Mouse (Mus musculus) inflammation-experienced regulatory T-cells, adult 6 months (primary cell): ENCODE data around the gene Sgk1. TPM values are rescaled to one million over a fixed set of nuclear protein-coding genes. Genes with fewer than 3 reads are reported as not detected.
A peak's percentile ranks its signal among the peaks of the same experiment; 100 is the strongest.

Experiments
- ATAC-seq: one replicate; pipeline ENCODE4 v1.8.0; 2017
- polyA plus RNA-seq, 3 experiments: library from polyadenylated mRNA; unstranded; fragments of 100-300 nt; shearing (Covaris generic); gene quantifications; one replicate each; pipeline ENCODE4 v1.2.1; 2017

Sgk1 gene
- polyA plus RNA-seq, 3 experiments from 2014 or later, result 19.5 to 98.6 (median 25.8) TPM

DNA sequence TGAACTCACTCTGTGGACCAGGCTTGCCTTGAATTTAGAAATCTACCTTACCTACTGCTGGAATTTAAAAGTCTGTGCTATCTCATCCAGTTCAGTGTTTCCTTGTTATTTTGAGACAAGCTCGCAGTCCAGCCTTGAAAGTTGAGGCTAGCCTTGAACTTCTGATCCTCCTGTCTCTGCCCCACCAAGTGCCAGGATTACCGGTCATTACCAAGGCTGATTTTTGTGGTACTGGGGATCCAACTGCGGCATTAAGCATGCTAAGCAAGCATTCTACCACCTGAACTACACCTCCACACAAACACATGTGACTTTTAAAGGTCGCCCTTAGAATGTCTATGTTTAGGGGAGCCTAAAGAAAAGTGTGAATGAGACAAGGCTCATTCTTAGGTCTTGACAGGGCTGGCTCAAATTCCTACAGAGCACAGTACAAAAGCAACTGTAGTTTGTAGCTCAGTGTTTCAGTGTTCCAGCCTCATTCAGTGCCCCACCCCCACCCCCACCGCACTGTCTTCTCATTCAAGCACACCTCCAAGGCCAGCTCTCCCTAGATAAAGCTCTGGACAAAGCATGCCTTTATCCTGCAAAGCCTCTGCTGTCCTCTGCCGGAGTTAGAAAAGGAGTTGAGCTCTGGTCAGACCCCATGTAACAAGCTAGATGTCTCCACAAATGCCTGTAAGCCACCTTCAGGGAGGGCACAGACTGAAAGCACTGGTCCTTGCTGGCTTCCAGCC, 36.2 kb downstream of the Sgk1 start:
- no peak for ATAC-seq

DNA sequence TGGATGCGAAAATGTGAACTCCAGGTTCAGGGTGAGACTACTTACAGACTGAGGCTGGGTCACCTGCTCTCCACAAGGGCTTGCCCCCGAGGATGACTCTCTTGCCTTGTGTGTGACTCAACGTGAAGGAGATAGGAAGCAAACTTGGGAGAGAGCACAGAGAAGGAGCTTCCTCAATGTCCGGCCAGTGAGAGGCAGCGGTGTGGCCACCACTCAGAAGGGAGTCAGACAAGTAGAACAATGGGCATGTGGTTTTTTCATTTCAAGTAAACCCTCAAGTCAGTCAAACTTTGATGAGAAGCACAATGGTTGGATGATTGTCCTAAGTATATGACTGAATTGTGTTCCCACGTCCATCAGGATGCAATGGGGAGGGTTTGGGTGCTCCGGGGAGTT, 36.8 kb downstream of the Sgk1 start:
- ATAC-seq, result no peak

DNA sequence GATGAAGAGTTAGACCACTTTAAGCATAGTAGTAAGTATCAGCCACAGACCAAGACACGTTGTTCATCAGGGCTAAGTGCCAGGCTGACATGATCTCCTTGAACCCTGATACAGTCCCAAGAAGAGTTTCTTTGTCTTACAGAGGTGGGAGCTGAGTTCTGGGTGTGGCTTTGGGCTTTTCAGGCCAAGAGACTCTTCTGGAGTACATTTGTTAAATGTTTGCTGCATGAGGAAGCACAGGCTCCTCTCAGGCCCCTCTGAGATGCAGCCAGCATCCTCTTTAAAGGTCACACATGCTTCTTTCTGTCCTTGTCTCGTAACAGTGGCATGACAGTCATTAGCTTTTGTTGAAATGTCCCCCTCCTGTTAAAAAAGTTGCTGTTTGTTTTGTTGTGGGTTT, 38.6 kb downstream of the Sgk1 start:
- ATAC-seq, result no peak

DNA sequence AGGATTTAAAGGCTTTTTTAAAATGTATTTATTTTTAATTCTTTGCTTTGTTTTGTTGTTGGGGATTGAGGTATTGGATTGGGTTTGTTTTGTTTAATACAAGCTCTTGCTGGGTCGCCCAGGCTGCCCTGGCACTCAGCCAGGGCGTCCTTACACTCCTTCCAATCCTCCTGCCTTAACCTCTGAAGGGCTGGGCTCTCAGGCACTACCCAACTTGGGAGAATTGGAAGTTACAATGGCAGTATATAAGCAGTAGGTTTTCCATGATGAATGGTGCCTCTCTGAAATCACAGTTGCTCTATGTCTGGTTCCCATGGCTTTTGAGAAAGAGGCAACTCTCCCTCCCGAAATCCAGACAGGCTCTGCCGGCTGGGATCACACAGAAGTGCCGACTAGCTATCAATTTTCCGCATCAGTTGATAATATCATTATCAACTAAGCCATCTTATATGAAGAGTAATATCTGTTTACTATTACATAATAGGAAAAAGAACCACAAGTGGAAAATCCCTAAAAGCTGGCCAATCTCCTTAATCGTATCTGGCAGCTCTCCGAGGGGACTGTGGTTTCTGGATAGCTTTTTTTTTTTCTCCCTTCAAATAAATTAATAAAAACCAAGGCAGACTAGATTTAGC, 40.8 kb downstream of the Sgk1 start:
- ATAC-seq, result no peak

GRCm38 (mm10) chr10:21923495-21923952, 41.5 kb downstream of the Sgk1 start:
- ATAC-seq, result no peak

DNA sequence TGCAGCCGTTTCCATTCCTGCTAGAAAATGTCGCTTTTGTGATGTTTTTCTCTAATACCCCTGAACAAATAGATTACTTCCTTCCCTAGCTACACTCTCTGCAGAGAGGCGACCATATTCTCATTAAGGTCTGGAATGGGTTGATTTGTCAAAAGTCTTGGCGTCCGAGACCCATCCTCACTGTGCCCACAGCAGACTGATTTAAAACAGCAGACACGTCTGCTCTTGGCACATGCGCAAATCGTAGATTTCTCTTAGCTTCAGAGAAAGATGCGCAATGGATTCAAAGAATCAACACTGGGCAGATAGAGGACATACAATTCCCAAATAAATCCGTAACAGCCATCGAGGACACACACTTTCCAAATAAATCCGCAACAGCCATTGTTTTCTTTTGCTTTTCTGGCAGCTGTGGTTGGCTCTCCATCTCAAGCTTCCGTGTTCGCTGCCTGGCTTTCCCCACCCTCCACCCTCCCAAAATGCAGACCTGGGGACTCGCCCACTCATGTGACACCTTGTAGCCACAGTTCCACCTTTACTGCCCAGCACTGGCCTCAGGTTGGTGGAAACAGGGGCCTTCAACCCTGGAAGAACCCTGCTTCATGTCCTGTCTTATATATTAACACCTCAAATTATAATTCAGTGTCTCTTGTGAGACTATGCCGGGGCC, 42.2 kb downstream of the Sgk1 start:
- no peak for ATAC-seq

GRCm38 (mm10) chr10:21926941-21927340, 45.0 kb downstream of the Sgk1 start:
- no peak for ATAC-seq

GRCm38 (mm10) chr10:21930781-21931380, 48.9 kb downstream of the Sgk1 start:
- no peak for ATAC-seq

DNA sequence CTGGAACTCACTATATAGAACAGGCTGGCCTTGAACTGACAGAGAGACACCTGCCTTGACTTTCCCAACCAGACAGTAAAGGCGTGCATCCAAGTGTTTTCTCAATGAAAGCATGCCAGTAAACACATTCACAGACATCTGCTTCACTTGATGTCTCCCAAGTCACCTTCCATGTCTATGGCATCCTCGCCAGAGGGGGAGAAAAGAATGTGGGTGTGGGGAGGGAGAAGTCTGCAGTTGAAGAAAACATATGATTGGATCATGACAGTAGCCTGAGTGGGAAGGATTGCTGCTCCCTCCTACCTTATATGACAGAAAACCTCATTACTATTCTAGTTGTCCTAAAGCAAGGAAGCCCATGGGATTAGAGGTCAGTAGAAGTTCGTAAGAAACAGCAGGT, 50.8 kb downstream of the Sgk1 start:
- ATAC-seq, result no peak

- ATAC-seq, result no peak
Measured at GRCm38 (mm10) chr10:21934826-21935225, 52.8 kb downstream of the Sgk1 start.

- ATAC-seq, result no peak
Measured at GRCm38 (mm10) chr10:21936513-21937221, 54.7 kb downstream of the Sgk1 start.

DNA sequence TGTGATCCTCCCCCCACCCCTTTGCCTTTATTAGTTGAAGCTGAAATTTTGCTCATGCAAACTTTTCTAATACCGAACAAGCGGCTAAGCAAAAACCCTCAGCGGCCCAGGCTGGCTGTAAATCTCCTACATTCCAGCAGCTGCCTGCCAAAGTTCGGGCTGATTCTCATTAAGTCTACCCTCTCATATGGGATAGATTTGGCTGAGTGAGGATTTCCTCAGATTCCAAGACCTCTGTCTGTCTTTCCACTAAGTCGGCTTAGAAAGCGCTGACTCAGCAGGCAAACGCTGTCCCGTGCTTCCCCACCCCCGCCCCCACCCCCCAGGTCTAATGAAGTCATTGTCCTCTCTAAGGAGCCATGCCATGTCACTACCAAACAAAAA, 55.2 kb downstream of the Sgk1 start:
- no peak for ATAC-seq

DNA sequence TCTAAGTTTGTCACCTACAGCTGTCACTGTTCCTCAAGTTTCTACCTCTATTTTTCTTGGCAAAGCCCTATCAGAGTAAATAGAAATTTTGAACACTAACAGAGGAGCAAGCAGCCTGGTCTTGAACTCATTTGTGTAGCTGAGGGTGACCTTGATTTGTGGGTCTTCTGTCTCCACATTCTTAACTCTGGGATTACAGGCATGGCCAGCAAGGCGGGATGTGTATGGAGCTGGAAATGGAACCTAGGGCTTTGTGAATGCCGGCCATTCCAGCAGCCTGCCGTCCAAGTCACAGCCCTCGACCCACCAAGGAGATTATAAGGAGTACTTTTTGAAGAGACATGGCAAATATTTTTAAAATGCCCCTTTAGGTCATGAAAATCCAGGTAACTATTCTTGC, 56.2 kb downstream of the Sgk1 start:
- ATAC-seq, result no peak

- no peak for ATAC-seq
Measured at GRCm38 (mm10) chr10:21941235-21941634, 59.3 kb downstream of the Sgk1 start.

- ATAC-seq, result no peak
Measured at GRCm38 (mm10) chr10:21943145-21943700, 61.2 kb downstream of the Sgk1 start.

DNA sequence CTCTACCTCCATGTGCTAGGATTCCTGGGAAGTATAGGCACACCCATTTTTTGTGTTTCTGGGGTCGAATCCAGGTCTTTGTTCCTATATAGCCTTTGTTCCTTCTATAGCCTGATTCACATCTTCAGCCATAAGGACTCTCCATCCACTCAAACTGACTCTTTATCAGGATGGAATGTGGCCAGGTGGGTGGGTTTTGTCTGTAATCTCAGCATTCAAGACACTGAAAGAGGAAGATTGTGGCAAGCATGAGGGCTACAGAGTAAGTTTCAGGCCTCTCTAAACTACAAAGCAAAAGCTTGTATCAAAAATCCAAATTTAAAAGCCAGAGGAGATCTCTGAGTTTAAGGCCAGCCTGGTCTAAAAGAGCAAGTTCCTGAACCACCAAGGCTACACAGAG, 63.2 kb downstream of the Sgk1 start:
- no peak for ATAC-seq

- peak; percentile 87 for ATAC-seq
Measured at GRCm38 (mm10) chr10:21946751-21947351, 64.9 kb downstream of the Sgk1 start.

DNA sequence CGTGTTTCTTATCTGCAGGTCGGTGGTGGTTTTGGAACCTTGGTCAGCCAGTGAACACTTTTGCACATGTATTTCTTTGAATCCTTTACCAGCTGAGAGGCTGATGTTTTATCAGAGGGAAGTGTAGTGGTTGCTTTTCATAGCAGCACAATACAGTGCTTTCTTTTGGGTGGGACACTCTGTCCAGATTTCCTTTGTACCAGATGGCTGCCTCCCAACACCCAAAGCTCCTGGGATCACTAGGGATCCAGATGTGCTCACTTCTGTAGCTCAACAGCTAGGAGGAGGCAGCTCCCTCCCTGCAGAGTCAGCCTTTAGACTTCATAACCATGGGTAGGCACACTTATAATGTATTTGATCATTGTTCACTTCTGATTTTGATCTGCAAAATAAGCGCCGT, 70.5 kb downstream of the Sgk1 start:
- ATAC-seq, result no peak

- ATAC-seq, result no peak
Measured at GRCm38 (mm10) chr10:21961111-21961510, 79.1 kb downstream of the Sgk1 start.

- no peak for ATAC-seq
Measured at GRCm38 (mm10) chr10:21963005-21963404, 81.0 kb downstream of the Sgk1 start.

GRCm38 (mm10) chr10:21973676-21974075, 91.7 kb downstream of the Sgk1 start:
- ATAC-seq, result no peak

GRCm38 (mm10) chr10:21974801-21975200, 92.8 kb downstream of the Sgk1 start:
- no peak for ATAC-seq
